Mouse (Mus musculus) intestine, embryonic 15.5 days (tissue): ENCODE data around the gene Them4. TPM values are rescaled to one million over a fixed set of nuclear protein-coding genes. Genes with fewer than 3 reads are reported as not detected.

Experiments used
- polyA plus RNA-seq: library from polyadenylated mRNA; unstranded; fragments of >200 nt; fragmentation: Nextera tagmentation; extraction: Ambion mirVana; gene quantifications from 2 replicates; pipeline ENCODE4 v1.2.1, GENCODE M21; 2015

The Them4 gene
- polyA plus RNA-seq, 1 experiment from 2014 or later: 18.7 TPM

Other genes with a start within 250 kb of the Them4 start
- gene Gm10697, start 237.4 kb upstream of the Them4 start, polyA plus RNA-seq: not detected in 2 replicates
- gene Gm10696, start 131.9 kb upstream of the Them4 start, polyA plus RNA-seq: not detected in 2 replicates
- gene Gm5286, start 113.4 kb upstream of the Them4 start, polyA plus RNA-seq: not detected in 2 replicates
- gene Gm4778, start 46.1 kb upstream of the Them4 start, polyA plus RNA-seq: not detected in 2 replicates
- gene Them5, start 32.0 kb downstream of the Them4 start, polyA plus RNA-seq: not detected in 2 replicates
- gene C2cd4d, start 52.3 kb downstream of the Them4 start, polyA plus RNA-seq: 0.59 and 0.81 TPM in 2 replicates
- gene Rorc, start 62.7 kb downstream of the Them4 start, polyA plus RNA-seq: 6.8 and 7.9 TPM in 2 replicates
- 0.41 and 0.58 TPM in 2 replicates for gene Lingo4, start 88.4 kb downstream of the Them4 start, polyA plus RNA-seq
- gene Tdrkh, start 103.2 kb downstream of the Them4 start, polyA plus RNA-seq: 11.5 and 11.9 TPM in 2 replicates
- 69.3 TPM in 2 replicates for gene Mrpl9, start 133.2 kb downstream of the Them4 start, polyA plus RNA-seq
- gene Oaz3, start 133.8 kb downstream of the Them4 start, polyA plus RNA-seq: 0.36 and 0.48 TPM in 2 replicates
- gene Celf3, start 168.2 kb downstream of the Them4 start, polyA plus RNA-seq: 26.0 and 28.1 TPM in 2 replicates
- 5.5 and 5.6 TPM in 2 replicates for gene Riiad1, start 170.3 kb downstream of the Them4 start, polyA plus RNA-seq